Mouse (Mus musculus): Measurements from ENCODE around the gene Mup12. TPM values are rescaled to one million over a fixed set of nuclear protein-coding genes. Genes with fewer than 3 reads are reported as not detected.

The Mup12 gene
- not detected in 2 replicates for polyA plus RNA-seq (2015; fragmentation: Nextera tagmentation; extraction: Ambion mirVana)

DNA sequence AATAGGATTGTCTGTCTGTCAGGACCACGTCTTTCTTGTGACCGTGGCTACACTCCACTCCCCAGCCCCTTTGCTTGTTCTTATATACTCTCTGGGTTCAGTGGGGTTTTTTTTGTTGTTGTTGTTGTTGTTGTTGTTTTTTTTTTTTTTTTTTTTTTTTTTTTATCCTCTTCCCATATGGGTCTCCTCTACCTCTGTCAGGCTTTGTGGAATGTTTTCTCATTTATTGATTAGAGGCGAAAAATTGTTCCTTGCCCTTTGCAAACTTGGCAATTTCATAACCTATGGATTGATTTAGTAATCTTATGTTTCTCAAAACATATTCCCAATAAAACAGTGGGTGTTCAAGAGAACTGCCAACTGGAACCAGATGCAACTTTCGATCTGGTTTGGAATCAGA, at the start of gene Mup12:
Gene Mup12, minus strand, starts transcription at position 101 of the 400 bp plus-strand sequence.

Other genes with a start within 250 kb of the Mup12 start
- gene Mup1, start 239.4 kb downstream of the Mup12 start, polyA plus RNA-seq (2015; fragmentation: Nextera tagmentation; extraction: Ambion mirVana): not detected in 2 replicates
- not detected in 2 replicates for gene Mup10, start 159.1 kb downstream of the Mup12 start, polyA plus RNA-seq (2015; fragmentation: Nextera tagmentation; extraction: Ambion mirVana)
- not detected in 2 replicates for gene Mup11, start 78.9 kb downstream of the Mup12 start, polyA plus RNA-seq (2015; fragmentation: Nextera tagmentation; extraction: Ambion mirVana)
- gene Mup22, start 80.1 kb upstream of the Mup12 start, polyA plus RNA-seq (2015; fragmentation: Nextera tagmentation; extraction: Ambion mirVana): not detected in 2 replicates

Data from adrenal gland, postnatal 0 days (tissue).